Mouse (Mus musculus) midbrain, embryonic 11.5 days (tissue): ENCODE measurements around the gene Nfe2. TPM values are rescaled to one million over a fixed set of nuclear protein-coding genes. Genes with fewer than 3 reads are reported as not detected.
A peak's percentile ranks its signal among the peaks of the same experiment; 100 is the strongest.

Source experiments
- ATAC-seq: fragments of 200-750 bp; cut with Nextera tagmentation; 2 replicates; pipeline ENCODE4 v1.8.0; 2017; ENCODE audit warnings: moderate TSS enrichment, moderate library complexity; ENCODE audit not compliant: low FRiP score
- DNase-seq: peaks from one replicate; pipeline ENCODE4 v3.0.0; 2015; ENCODE audit warnings: low spot score; ENCODE audit errors: missing footprints
- H3K27ac ChIP-seq: fragments of 300-500 bp; sonication (generic); 2 replicates; pipeline ENCODE4 v1.5.1; 2014; ENCODE audit warnings: low read depth, low read length
- H3K27me3 ChIP-seq: fragments of 300-500 bp; sonication (generic); 2 replicates; pipeline ENCODE4 v1.6.1; 2014; ENCODE audit warnings: mild to moderate bottlenecking, low read length, moderate library complexity, mixed read lengths; ENCODE audit not compliant: control insufficient read depth, insufficient read depth
- H3K36me3 ChIP-seq: fragments of 300-500 bp; sonication (generic); 2 replicates; pipeline ENCODE4 v1.6.1; 2014; ENCODE audit warnings: mild to moderate bottlenecking, low read length, moderate library complexity, mixed read lengths; ENCODE audit not compliant: control insufficient read depth, insufficient read depth
- H3K4me1 ChIP-seq: fragments of 300-500 bp; sonication (generic); 2 replicates; pipeline ENCODE4 v1.6.1; 2014; ENCODE audit warnings: low read length; ENCODE audit not compliant: control insufficient read depth, insufficient read depth
- H3K4me2 ChIP-seq: fragments of 300-500 bp; sonication (generic); 2 replicates; pipeline ENCODE4 v1.6.1; 2014; ENCODE audit warnings: mild to moderate bottlenecking, moderate library complexity
- H3K4me3 ChIP-seq: fragments of 300-500 bp; sonication (generic); 2 replicates; pipeline ENCODE4 v1.5.1; 2014; ENCODE audit warnings: low read depth, low read length
- H3K9ac ChIP-seq: fragments of 300-500 bp; sonication (generic); 2 replicates; pipeline ENCODE4 v1.6.1; 2014; ENCODE audit warnings: low read length
- H3K9me3 ChIP-seq: fragments of 300-500 bp; sonication (generic); 2 replicates; pipeline ENCODE4 v1.6.1; 2016; ENCODE audit warnings: low read length; ENCODE audit not compliant: control insufficient read depth
- WGBS: fragments of 180-500 bp; shearing (Covaris S2); extraction: QIAGEN DNeasy Blood & Tissue Kit; methylation state at CpG from one replicate; pipeline ENCODE4 v1.1.7; 2014; 5-methylcytosine and 5-hydroxymethylcytosine counted together
- polyA plus RNA-seq: library from polyadenylated mRNA; unstranded; fragments of >200 nt; fragmentation: Nextera tagmentation; extraction: Ambion mirVana; gene quantifications from 2 replicates; pipeline ENCODE4 v1.2.1, GENCODE M21; 2014

Nfe2 gene
- polyA plus RNA-seq, 1 experiment from 2014 or later: 6.9 TPM

GRCm38 (mm10) chr15:103295851-103296250 lies 37.6 kb upstream of the Nfe2 start:
- H3K9ac ChIP-seq: peak overlapping the region; percentile 17; the same call in 1 of the 2 replicates
- no peaks in the 10 kb centered on the region for H3K9me3 ChIP-seq
- H3K27me3 ChIP-seq: no peaks in the 10 kb centered on the region
- WGBS: 9% methylated on average over 5 of the region's 5 CpGs
- H3K27ac ChIP-seq: no peak overlapping the region; the same call in 1 of the 2 replicates
- H3K4me3 ChIP-seq: no peak overlapping the region
- no peak for DNase-seq
- H3K4me1 ChIP-seq: peaks cover 47% of the 10 kb centered on the region
- peaks cover 8% of the 10 kb centered on the region for H3K36me3 ChIP-seq
- no peak overlapping the region for H3K4me2 ChIP-seq
- no peak for ATAC-seq

- 72% methylated on average over 2 of the region's 2 CpGs for WGBS
- H3K4me1 ChIP-seq: peaks cover 37% of the 10 kb centered on the region
- DNase-seq: no peak
Observed at GRCm38 (mm10) chr15:103294649-103295048, 36.4 kb upstream of the Nfe2 start.

GRCm38 (mm10) chr15:103293375-103293774 lies 35.2 kb upstream of the Nfe2 start:
- H3K27ac ChIP-seq: no peak overlapping the region
- no peaks in the 10 kb centered on the region for H3K27me3 ChIP-seq
- no peaks in the 10 kb centered on the region for H3K9me3 ChIP-seq
- DNase-seq (no peak), ATAC-seq (no peak)
- peaks cover 8% of the 10 kb centered on the region for H3K36me3 ChIP-seq
- no peak overlapping the region for H3K4me3 ChIP-seq
- WGBS: 95% methylated on average over 2 of the region's 2 CpGs
- H3K9ac ChIP-seq: no peak overlapping the region
- no peak overlapping the region for H3K4me2 ChIP-seq
- H3K4me1 ChIP-seq: peaks cover 27% of the 10 kb centered on the region

More at GRCm38 (mm10) chr15:103294649-103295048, 36.4 kb upstream of the Nfe2 start:
- Histone ChIP-seq H3K9me3 (no peaks in the 10 kb centered on the region), H3K27ac (no peak overlapping the region), H3K4me3 (no peak overlapping the region), H3K4me2 (no peak overlapping the region), H3K36me3 (peaks cover 8% of the 10 kb centered on the region), H3K9ac (no peak overlapping the region), H3K27me3 (no peaks in the 10 kb centered on the region)
- ATAC-seq: no peak

GRCm38 (mm10) chr15:103292673-103293345 lies 34.6 kb upstream of the Nfe2 start:
- WGBS: 94% methylated on average over 4 of the region's 4 CpGs
- H3K36me3 ChIP-seq: peaks cover 8% of the 10 kb centered on the region
- no peaks in the 10 kb centered on the region for H3K27me3 ChIP-seq
- ATAC-seq (no peak), DNase-seq (no peak)
- no peaks in the 10 kb centered on the region for H3K9me3 ChIP-seq
- no peak overlapping the region for H3K27ac ChIP-seq
- no peak overlapping the region for H3K4me3 ChIP-seq
- H3K4me2 ChIP-seq: no peak overlapping the region
- peaks cover 21% of the 10 kb centered on the region for H3K4me1 ChIP-seq
- H3K9ac ChIP-seq: no peak overlapping the region

- H3K27ac ChIP-seq: no peak overlapping the region
- H3K27me3 ChIP-seq: no peaks in the 10 kb centered on the region
- H3K4me1 ChIP-seq: peaks cover 5% of the 10 kb centered on the region; the same call in 1 of the 2 replicates
- ATAC-seq (no peak), DNase-seq (no peak)
- no peak overlapping the region for H3K4me2 ChIP-seq
- peaks cover 8% of the 10 kb centered on the region for H3K36me3 ChIP-seq
- 92% methylated on average over 9 of the region's 9 CpGs for WGBS
- H3K9me3 ChIP-seq: no peaks in the 10 kb centered on the region
- no peak overlapping the region for H3K9ac ChIP-seq
- H3K4me3 ChIP-seq: no peak overlapping the region
Observed at GRCm38 (mm10) chr15:103290843-103291242, 32.6 kb upstream of the Nfe2 start.

GRCm38 (mm10) chr15:103290417-103290816 lies 32.2 kb upstream of the Nfe2 start:
- 90% methylated on average over 6 of the region's 6 CpGs for WGBS
- H3K9ac ChIP-seq: no peak overlapping the region
- peaks cover 8% of the 10 kb centered on the region for H3K36me3 ChIP-seq
- H3K4me2 ChIP-seq: no peak overlapping the region
- no peak overlapping the region for H3K27ac ChIP-seq
- peaks cover 1% of the 10 kb centered on the region for H3K4me1 ChIP-seq
- no peaks in the 10 kb centered on the region for H3K9me3 ChIP-seq
- no peak for DNase-seq
- ATAC-seq: no peak
- H3K27me3 ChIP-seq: no peaks in the 10 kb centered on the region
- no peak overlapping the region for H3K4me3 ChIP-seq

- H3K4me3 ChIP-seq: no peak overlapping the region
Observed at GRCm38 (mm10) chr15:103289600-103289999, 31.4 kb upstream of the Nfe2 start.

GRCm38 (mm10) chr15:103285778-103286417 lies 27.7 kb upstream of the Nfe2 start:
- H3K9me3 ChIP-seq: no peaks in the 10 kb centered on the region
- WGBS: 94% methylated on average over 1 of the region's 1 CpGs
- H3K4me3 ChIP-seq: no peak overlapping the region
- H3K27me3 ChIP-seq: no peaks in the 10 kb centered on the region
- no peaks in the 10 kb centered on the region for H3K36me3 ChIP-seq
- H3K9ac ChIP-seq: 0 out of 2 replicates have a peak overlapping the region, but pooled peaks have one; percentile 13
- H3K27ac ChIP-seq: no peak overlapping the region; the same call in 1 of the 2 replicates
- ATAC-seq (no peak), DNase-seq (no peak)
- no peak overlapping the region for H3K4me2 ChIP-seq
- H3K4me1 ChIP-seq: no peaks in the 10 kb centered on the region; the same call in 1 of the 2 replicates

More at GRCm38 (mm10) chr15:103289600-103289999, 31.4 kb upstream of the Nfe2 start:
- Histone ChIP-seq H3K9me3 (no peaks in the 10 kb centered on the region), H3K4me2 (no peak overlapping the region), H3K27ac (no peak overlapping the region), H3K27me3 (no peaks in the 10 kb centered on the region), H3K9ac (no peak overlapping the region), H3K36me3 (peaks cover 8% of the 10 kb centered on the region), H3K4me1 (no peaks in the 10 kb centered on the region; the same call in 1 of the 2 replicates)
- WGBS: 46% methylated on average over 5 of the region's 5 CpGs
- ATAC-seq (no peak), DNase-seq (no peak)

- no peaks in the 10 kb centered on the region; the same call in 1 of the 2 replicates for H3K4me1 ChIP-seq
- H3K36me3 ChIP-seq: no peaks in the 10 kb centered on the region
- no peak overlapping the region for H3K4me3 ChIP-seq
- H3K27ac ChIP-seq: peak overlapping the region; percentile 26; the same call in 1 of the 2 replicates
- H3K27me3 ChIP-seq: no peaks in the 10 kb centered on the region
- WGBS: 41% methylated on average over 2 of the region's 2 CpGs
- DNase-seq: no peak
- ATAC-seq: no peak
- no peak overlapping the region for H3K9ac ChIP-seq
- no peaks in the 10 kb centered on the region for H3K9me3 ChIP-seq
- no peak overlapping the region for H3K4me2 ChIP-seq
Observed at GRCm38 (mm10) chr15:103284647-103285046, 26.4 kb upstream of the Nfe2 start.
